Mouse (Mus musculus) adrenal gland, postnatal 36 days (tissue): ENCODE results near the gene Ptbp1. TPM values are rescaled to one million over a fixed set of nuclear protein-coding genes. Genes with fewer than 3 reads are reported as not detected.

Experiments
- DNase-seq, 2 experiments: peaks; one replicate each; pipeline ENCODE4 v3.0.0; 2021; ENCODE audit warnings: mixed read lengths in 1 of 2
- total RNA-seq, 2 experiments: library from RNA; stranded (reverse); gene quantifications; 2 replicates each; pipeline ENCODE4 v1.2.3; 2021

Ptbp1 gene
- total RNA-seq, 2 experiments from 2014 or later = 257 to 299 TPM

DNA sequence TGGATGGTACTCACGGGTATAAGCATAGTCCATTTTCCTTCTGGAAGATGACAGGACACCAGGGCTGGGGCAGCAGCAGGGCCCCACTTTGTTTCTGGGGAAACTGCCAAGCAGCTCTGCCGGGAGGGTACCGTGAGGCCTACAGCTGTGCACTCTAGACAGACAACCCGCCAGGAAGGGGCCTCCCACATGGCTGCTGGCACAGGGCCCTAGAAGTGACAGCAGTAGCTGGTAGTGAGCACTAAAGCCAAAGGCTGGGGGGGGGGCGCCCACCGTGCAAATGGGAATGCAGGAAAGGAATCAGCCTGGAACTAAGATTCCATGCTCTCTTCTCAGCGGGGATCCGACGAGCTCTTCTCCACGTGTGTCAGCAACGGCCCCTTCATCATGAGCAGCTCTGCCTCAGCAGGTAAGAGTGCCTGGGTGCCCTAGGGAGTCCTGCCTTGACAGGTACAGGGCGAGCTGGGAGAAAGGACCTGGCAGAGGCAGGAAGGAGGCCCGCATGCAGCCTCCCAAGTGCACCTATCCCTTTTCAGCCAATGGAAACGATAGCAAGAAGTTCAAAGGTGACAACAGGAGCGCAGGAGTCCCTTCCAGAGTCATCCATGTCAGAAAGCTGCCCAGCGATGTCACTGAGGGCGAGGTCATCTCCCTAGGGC is 4.3 kb downstream of the Ptbp1 start:
- peak; percentile 71 to 84 for DNase-seq

DNA sequence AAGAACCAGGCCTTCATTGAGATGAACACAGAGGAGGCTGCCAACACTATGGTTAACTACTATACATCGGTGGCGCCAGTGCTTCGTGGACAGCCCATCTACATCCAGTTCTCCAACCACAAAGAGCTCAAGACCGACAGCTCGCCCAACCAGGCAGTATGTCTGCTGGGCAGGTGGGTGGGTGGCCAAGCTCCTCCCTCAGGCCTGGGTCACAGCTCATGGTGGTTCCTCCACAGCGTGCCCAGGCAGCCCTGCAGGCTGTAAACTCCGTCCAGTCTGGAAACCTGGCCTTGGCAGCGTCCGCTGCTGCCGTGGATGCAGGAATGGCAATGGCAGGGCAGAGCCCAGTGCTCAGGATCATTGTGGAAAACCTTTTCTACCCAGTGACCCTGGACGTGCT is 4.9 kb downstream of the Ptbp1 start:
- no peak for DNase-seq

DNA sequence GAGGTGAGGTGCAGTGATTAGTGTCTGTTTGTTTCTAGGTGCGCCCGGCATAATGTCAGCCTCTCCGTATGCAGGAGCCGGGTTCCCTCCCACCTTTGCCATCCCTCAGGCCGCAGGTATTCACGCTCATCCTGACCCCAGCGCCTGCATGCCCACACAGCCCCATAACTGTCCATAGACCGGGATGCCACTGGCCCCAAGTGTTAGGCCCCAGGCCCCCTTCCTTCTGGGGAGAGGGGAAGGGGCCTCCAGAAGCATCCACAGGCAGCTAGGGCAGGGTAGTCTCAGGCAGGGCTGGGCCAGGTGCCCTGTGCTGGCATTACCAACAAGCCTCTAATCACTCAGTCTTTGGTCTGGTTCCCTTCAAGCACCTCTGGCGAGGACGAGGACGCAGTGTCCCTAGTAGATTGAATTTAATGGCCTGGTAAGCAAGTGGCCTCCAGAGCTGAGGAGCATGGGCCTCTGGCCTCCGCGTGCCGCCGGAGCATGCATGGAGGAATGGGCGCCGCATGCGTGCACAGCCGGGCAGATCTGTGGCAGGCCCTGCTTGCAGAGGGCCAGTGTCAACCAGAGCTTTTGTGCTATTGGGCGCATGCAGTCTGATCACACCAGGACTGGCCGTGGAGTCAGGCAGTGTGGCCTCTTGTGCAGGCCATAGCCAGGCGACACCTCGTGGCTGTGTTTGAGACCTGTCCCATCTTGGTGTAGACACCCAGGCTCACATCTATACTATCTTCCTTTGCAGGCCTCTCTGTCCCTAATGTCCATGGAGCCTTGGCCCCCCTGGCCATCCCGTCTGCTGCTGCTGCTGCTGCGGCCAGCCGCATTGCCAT is 6.1 kb downstream of the Ptbp1 start:
- DNase-seq = no peak

DNA sequence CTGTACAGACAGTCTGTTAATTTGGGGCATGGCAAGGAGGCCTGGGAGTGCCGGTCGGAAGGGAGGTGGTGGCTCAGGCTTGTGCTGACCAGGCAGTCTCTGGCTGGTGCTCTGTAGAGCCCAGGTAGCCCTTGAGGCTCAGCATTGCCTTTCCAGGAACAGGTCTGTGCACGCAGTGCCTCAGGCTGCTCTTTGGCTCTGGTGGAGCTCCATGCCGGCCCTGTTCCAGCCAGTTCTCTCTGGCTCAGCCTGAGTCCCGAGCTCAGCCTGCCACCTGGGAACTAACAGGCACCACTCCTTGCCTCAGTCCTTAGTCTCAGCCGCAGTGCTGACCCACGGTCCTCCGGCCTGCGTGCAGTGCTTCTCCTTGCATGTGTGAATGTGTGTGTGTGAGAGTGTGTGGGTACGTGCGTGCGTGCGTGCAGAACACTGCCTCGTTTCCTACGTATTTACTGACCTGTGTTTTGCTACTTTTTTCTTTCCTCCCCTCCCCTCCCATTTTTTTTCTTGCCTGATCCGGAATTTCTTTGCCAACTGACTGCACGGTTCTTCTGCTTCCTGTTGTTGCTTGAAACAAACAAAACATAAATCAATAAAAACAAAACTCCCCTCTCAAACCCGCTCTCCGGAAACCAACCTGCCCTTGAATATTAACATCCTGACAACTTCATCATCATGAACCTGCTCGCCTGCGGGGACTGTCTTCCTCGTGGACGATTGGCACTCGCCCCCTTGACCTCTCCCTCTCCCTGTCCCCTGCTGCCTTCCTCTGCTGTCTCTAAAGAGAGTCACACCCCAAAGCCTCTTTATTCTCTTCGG is 7.2 kb downstream of the Ptbp1 start:
- no peak for DNase-seq

DNA sequence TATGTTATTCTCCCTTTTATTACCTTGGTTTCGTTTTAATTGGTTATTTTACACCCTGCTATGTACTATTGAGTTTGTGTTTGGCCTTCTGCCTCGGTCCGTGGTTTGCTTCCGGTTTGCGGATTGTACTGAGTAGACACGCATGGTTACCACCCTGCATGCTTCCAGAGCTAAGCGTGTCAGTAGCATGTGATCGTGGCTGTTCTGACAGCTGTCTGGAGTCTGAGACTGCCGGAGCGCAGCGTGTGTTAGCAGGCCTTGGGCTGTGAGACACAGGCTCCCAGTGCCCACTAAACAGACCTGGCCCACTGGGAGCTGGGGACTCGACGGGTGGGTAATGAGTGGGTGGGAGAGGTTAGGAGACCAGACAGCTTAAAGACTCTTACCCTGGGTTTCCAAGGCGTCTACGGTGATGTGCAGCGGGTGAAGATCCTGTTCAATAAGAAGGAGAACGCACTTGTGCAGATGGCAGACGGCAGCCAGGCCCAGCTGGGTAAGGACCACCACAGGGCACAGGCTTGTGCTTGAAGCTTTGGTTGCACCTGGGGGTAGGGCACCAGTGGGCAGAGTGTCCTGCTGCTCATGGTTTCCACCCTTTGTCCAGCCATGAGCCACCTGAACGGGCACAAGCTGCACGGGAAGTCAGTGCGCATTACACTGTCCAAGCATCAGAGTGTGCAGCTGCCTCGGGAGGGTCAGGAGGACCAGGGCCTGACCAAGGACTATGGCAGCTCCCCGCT is 8.0 kb downstream of the Ptbp1 start:
- DNase-seq = no peak

DNA sequence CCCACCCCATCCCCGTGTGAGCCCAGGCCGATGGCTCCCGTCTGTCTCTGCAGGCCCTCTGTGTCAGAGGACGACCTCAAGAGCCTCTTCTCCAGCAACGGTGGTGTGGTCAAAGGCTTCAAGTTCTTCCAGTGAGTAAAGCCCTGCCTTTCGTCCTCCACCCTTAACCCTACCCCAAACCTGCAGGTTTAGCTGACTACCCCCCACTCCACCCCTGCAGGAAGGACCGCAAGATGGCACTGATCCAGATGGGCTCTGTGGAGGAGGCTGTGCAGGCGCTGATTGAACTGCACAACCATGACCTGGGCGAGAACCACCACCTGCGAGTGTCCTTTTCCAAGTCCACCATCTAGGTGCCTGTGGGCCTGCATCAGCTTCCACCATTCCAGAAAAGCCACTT is 8.7 kb downstream of the Ptbp1 start:
- no peak for DNase-seq

DNA sequence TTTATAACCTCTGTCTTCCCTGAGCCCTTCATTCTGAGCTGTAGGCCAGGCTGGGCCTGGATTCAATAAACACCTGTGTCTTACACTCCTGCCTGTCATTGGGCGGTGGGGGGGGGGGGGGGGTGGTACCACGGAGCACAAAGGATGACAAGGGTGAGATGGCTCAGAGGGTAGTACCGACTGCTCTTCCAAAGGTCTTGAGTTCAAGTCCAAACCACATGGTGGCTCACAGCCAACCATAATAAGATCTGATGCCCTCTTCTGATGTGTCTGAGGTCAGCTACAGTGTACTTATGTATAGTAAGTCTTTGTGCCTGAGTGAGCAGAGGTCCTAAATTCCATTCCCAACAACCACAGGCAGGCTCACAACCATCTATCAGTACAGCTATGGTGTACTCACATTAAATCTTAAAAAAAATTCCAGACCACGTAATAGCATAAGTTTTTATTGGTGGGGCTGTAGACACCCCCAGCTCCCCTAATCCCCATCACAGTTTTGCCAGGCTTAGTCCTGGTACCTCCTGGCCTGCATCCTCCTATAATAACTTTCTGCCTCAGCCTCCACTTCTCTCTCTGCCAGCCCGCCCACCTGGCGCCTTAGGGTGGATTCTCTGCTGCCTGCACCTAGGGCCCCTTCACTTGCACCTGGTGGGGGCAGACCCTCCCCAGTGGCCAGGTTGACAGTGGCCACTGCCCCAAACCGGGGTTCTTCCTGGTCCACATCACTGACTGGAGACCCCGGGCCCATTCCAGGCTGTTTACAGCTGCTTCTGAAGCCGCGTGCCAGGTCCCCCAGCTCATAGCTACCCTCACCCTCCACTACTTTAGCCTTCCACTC is 10.3 kb downstream of the Ptbp1 start:
- no peak for DNase-seq

DNA sequence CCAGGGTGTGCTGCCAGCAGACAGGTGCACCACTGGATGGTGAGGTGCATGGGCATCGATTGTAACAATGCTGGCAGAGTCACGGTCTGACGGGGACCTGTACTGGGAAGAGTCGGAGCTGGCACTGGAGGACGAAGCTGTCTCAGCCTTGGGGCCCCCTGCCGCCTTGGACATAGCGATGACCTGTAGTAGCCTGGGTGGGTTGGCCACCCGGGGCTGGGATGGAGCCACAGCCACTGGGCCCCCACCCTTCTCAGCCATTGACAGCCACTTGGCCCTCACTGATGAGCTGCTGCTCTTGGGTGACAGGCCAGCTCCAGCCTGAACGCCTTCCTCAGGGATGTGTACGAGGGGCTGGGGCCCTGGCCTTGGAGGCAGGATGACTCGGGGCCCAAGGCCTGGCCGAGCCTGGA is 11.0 kb downstream of the Ptbp1 start:
- peak in 1 of 2 experiments; percentile 32 for DNase-seq

DNA sequence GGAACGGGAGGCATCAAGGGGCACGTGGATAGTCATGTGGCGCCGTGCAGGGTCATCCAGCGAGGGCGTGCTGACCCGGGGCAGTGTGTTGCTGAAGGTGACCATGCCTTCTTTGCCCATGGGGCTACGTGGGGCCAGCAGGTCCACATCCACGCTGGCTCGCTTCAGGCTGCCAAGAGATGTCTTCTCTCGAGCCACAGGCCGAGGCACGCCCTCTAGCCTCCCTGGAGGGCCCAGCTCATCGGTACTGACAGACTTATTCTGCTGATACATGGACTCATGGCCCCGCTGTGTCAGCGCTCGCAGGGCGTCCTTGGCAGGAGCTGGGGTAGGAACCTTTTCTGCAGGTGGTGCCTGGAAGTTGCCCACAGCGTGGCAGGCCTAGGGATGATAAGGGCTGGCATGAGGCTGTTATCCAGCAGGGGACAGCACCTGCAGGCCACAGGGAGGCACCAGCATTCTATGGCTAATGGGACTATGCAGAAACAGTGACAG is 11.6 kb downstream of the Ptbp1 start:
- DNase-seq = peak; percentile 53 to 72

DNA sequence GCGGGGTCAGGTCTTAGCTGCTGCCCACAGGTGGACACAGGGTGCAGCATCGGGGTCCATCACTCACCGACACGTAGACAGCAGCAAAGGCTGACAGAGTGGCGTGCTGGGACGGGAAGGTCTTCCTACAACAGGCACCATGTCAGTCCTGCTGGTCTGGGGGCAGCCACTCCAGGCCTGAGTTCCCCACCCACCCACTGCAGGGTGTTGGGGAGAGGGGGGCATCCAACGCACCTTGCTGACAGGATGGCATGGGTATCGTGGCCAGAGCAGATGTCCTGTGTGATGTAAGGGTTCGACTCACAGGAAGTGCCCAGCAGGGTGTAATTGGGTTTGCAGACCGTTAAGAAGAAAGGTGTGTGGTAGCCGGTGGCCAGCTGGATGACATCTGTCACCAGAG is 12.4 kb downstream of the Ptbp1 start:
- no peak for DNase-seq

DNA sequence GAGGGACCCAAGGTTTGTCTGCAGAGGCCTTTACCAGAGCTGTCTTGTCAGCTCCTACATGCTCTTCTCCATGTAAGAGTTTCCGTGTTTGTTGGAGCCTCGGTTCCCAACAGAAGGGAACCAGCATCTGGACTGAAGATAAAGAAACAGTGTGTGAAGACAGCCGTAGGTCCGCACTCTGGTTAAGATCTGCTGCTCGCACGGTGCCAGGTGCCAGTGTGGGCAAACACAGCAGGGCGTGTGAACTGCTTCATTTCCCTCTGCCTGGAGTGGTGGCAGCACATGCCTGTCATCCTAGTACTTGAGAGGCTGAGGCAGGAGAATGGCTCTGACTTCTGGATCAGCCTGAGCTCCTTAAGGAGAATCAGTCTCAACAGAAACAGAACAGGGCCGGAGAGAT is 17.6 kb downstream of the Ptbp1 start:
- no peak for DNase-seq

DNA sequence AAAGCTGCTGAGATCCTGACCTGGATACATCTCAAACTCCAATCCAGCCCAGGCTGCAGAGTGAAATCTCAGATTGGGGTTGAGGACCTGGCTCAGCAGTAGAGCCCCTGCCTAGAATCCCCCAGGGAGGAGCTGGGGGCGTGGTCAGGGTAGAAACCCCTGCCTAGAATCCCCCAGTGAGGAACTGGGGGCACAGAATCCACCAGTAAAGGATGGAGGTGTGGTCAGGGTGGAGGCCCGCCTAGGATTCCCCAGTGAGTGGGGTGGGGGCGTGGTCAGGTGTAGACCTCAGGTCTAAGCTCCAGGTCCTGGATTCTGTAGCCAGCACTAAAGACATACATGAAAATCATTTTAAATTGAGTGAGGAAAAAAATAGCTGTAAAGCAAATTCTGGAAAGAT is 18.6 kb downstream of the Ptbp1 start:
- no peak for DNase-seq

DNA sequence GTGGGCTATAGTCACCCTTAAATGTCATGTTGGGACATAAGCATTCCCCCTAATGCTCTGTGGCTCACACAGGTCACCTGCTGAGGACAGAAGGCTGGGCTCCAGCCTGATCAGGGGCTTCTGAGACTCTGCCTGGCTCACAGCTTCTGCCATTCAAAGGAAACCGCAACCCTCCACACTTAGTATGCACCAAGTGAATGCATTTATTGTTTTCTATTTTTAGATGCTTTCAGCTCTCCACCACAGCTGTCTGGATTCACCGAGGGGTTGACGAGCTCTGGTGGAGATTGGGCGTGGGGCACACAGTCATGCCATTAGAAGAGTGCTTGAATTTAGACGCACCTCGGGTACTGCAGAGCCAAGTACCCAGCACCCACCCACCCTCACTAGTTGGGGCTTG is 19.1 kb downstream of the Ptbp1 start:
- no peak for DNase-seq

DNA sequence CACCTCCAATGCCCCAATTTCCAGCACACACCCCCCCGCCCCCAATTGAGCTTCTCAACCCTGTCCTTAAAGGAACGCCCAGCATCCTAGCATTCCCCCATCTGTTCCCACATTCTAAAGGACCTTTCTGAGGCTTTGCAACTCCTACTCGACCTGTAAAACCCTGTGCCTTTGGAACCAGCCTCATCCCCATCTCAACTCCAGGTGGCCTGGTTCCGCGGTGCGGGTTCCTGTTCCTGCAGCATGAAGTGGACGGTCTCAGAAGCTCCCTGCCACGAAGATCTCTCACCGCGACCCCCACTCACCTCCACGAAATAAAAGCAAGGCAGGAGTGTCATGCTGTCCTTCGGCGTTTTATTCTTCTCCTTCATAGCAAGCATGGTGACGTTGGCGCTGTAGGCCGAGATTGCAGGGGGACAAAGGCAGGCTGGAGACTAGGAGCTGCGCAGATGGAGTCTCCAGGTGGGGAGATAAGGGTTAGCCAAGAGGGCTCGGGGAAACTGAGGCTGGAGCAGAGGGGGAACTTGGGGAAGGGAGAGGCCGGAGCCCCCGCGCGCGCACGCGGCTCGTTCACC is 19.6 kb downstream of the Ptbp1 start:
- DNase-seq = no peak

DNA sequence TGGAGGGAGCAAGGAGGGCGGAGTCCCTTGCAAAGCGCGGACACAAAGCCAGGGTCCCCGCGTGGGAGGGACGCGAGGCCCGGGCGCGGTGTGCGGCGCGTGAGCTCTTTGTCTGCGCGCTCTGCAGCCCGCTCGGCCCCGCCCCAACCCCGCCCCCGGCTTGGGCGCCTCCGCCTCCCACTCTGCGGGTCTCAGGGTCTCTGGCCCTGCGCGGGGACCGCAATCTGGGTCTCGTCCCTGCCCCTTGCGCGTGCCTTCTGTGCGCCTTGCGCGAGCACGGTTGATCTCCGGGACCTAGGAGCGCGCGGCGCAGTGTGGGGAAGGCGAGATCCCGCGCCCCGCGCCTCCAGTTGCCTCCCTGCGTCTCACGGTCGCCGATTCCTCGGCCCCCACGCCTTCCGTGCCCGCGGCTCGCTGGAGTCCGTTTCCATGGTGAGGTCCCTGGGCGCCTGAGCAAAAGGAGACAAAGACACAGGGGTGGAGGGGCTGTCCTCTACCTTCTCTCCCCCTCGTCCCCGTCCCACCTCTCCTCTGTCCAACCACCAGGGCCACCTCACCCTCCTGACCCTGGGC is 20.1 kb downstream of the Ptbp1 start, which contains the start of the genes Prtn3 and Plppr3:
TSS of gene Prtn3 (plus strand) at position 187 of the 573 bp plus-strand sequence.
TSS of gene Plppr3 (minus strand) at position 345 of the 573 bp plus-strand sequence.
- DNase-seq = no peak

DNA sequence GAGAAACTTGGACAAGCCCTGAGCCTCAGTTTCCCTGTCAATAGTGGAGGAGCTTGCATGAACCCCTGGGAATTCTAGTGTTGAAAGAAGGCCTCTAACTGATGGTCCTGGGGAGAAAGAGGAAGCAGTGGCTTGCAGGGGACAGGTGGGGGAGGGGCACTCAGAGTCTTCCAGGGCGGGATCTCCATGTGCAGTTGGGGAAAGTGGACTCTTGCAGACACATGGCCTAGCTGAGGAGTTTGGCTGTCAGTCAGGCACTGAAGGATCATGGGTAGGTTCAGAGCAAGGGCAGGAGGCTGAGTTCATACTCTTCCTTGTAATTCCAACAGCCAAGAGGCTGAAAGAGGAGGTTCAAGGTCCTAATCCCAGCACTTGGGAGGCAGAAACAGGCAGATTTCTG is 22.9 kb downstream of the Ptbp1 start:
- no peak for DNase-seq

DNA sequence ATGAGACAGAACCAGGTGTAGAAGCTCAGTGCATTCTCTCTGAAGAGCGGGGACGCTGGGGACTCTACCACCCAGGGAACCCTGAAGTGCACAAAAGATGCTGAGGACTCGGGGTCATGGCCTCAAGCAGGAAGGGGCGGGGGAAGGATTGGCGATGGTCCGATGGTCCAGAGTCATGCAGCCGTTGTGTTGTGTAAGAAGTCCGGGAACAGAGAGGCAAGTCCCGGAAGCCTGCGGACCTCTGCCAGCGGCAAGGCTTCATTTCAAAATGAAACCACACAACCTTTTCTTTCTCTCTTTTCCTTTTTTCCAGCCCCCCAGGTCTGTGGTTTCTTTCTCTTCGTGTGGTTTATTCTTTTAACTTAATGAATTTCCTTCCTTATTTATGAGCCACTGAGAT is 23.5 kb downstream of the Ptbp1 start:
- peak in 1 of 2 experiments; percentile 66 for DNase-seq

DNA sequence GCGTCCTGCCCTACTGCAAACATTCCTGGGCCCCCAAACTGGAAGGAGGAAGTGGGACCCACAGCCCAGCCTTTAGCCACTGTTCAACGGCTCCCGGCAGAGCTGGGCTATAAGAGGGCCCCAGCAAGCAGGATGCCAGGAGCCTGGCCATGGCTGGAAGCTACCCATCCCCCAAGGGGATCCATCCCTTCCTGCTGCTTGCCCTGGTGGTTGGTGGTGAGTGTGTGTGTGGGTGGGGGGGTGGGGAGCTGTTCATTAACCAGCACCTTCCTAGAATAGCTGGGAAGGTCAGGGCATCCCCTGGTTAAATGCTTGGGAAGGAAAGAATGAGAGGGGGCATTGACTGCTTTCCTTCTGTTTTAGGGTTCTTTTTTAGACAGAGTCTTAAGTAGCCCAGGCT is 25.3 kb downstream of the Ptbp1 start:
- DNase-seq = no peak

DNA sequence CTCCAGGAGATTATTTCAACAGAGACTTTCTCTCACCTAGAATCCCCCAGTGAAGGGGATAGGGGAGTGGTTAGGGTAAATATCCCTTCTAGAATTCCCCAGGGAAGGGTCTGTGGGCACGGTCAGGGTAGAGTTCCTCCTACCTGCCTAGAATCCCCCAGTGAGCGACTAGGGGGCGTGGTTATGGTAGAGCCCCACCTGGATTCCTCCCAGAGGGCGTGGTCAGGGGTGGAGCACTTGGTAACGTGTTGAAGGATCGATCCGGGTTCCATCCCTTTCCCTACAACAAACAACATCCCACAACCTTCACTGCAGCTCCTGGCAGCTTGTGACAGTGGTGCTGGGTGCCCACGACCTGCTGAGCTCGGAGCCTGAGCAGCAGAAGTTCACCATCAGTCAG is 26.5 kb downstream of the Ptbp1 start:
- no peak for DNase-seq

DNA sequence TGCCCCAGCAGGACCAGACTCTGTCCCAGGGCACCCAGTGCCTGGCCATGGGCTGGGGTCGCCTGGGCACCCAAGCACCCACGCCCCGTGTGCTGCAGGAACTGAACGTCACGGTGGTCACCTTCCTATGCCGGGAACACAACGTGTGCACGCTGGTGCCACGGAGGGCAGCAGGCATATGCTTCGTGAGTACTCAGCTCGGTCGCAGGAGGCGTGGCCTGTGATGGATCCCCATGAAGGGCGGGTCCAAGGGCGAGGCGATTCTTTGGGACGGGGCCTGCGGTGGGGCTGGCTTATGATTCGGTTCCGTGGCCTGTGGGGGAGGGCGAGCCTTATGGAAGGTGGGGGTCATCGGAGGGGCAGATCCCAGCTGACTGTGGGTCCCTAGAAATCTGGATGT is 27.8 kb downstream of the Ptbp1 start:
- DNase-seq = peak; percentile 52 to 56
